Mouse (Mus musculus): ENCODE data around the gene Kdm2a. TPM values are rescaled to one million over a fixed set of nuclear protein-coding genes. Genes with fewer than 3 reads are reported as not detected.

The Kdm2a gene
- total RNA-seq, 1 experiment from 2014 or later = 96.2 TPM

GRCm38 (mm10) chr19:4328737-4329304 lies 69.3 kb downstream of the Kdm2a start:
- peak; percentile 36 for DNase-seq

- DNase-seq = no peak
These were observed 71.2 kb downstream of the Kdm2a start for GRCm38 (mm10) chr19:4326881-4327280.

- no peak for DNase-seq
These were observed 72.0 kb downstream of the Kdm2a start for GRCm38 (mm10) chr19:4326106-4326505.

- DNase-seq = no peak
These were observed 76.0 kb downstream of the Kdm2a start for GRCm38 (mm10) chr19:4322134-4322533.

- no peak for DNase-seq
These were observed 76.5 kb downstream of the Kdm2a start for GRCm38 (mm10) chr19:4321622-4322021.

GRCm38 (mm10) chr19:4319272-4319671 lies 78.8 kb downstream of the Kdm2a start:
- DNase-seq = no peak

GRCm38 (mm10) chr19:4317181-4317580 lies 80.9 kb downstream of the Kdm2a start:
- no peak for DNase-seq

- peak; percentile 74 for DNase-seq
These were observed 82.7 kb downstream of the Kdm2a start for GRCm38 (mm10) chr19:4315223-4315944.

GRCm38 (mm10) chr19:4309776-4310185 lies 88.3 kb downstream of the Kdm2a start:
- DNase-seq = peak; percentile 77

GRCm38 (mm10) chr19:4309302-4309701 lies 88.8 kb downstream of the Kdm2a start:
- no peak for DNase-seq

GRCm38 (mm10) chr19:4306190-4306577 lies 91.9 kb downstream of the Kdm2a start, which contains the start of gene Grk2:
Gene Grk2, minus strand, starts transcription at chr19:4306222.
- DNase-seq = peak; percentile 91

GRCm38 (mm10) chr19:4305491-4306189 lies 92.4 kb downstream of the Kdm2a start:
- peak; percentile 74 for DNase-seq

- no peak for DNase-seq
These were observed 93.2 kb downstream of the Kdm2a start for GRCm38 (mm10) chr19:4304871-4305321.

- no peak for DNase-seq
These were observed 93.7 kb downstream of the Kdm2a start for GRCm38 (mm10) chr19:4304251-4304821.

- DNase-seq = no peak
These were observed 94.5 kb downstream of the Kdm2a start for GRCm38 (mm10) chr19:4303640-4303995.

GRCm38 (mm10) chr19:4302936-4303639 lies 95.0 kb downstream of the Kdm2a start:
- peak; percentile 75 for DNase-seq

- peak; percentile 63 for DNase-seq
These were observed 96.1 kb downstream of the Kdm2a start for GRCm38 (mm10) chr19:4301735-4302651.

GRCm38 (mm10) chr19:4300852-4301734 lies 97.0 kb downstream of the Kdm2a start:
- peak; percentile 14 for DNase-seq

- DNase-seq = peak; percentile 48
These were observed 97.8 kb downstream of the Kdm2a start for GRCm38 (mm10) chr19:4300271-4300704.
